Mouse (Mus musculus) forebrain, embryonic 11.5 days (tissue): Measurements from ENCODE around the gene Chmp6. TPM values are rescaled to one million over a fixed set of nuclear protein-coding genes. Genes with fewer than 3 reads are reported as not detected.
A peak's percentile ranks its signal among the peaks of the same experiment; 100 is the strongest.

Experiments
- ATAC-seq: fragments of 200-750 bp; cut with Nextera tagmentation; replicated peaks from 2 replicates; pipeline ENCODE4 v1.8.0; 2017; ENCODE audit warnings: moderate TSS enrichment; ENCODE audit not compliant: low FRiP score
- DNase-seq: peaks from one replicate; pipeline ENCODE4 v3.0.0-alpha.2; 2017; ENCODE audit warnings: low spot score
- H3K27ac ChIP-seq: fragments of 300-500 bp; sonication (generic); 2 replicates; pipeline ENCODE4 v1.5.1; 2014; ENCODE audit warnings: low read depth, low read length
- H3K27me3 ChIP-seq: fragments of 300-500 bp; sonication (generic); 2 replicates; pipeline ENCODE4 v1.6.1; 2014; ENCODE audit warnings: mild to moderate bottlenecking, low read length, mixed read lengths; ENCODE audit not compliant: control insufficient read depth, insufficient read depth
- H3K36me3 ChIP-seq: fragments of 300-500 bp; sonication (generic); 2 replicates; pipeline ENCODE4 v1.6.1; 2014; ENCODE audit warnings: mild to moderate bottlenecking, low read length, moderate library complexity, mixed read lengths; ENCODE audit not compliant: control insufficient read depth, insufficient read depth
- H3K4me1 ChIP-seq: fragments of 300-500 bp; sonication (generic); replicated peaks from 2 replicates; pipeline ENCODE4 v1.6.1; 2014; ENCODE audit warnings: low read length, mixed read lengths; ENCODE audit not compliant: control insufficient read depth, insufficient read depth
- H3K4me2 ChIP-seq: fragments of 300-500 bp; sonication (generic); 2 replicates; pipeline ENCODE4 v1.6.1; 2014; ENCODE audit warnings: low read depth, mild to moderate bottlenecking, low read length, moderate library complexity, mixed read lengths; ENCODE audit not compliant: severe bottlenecking
- H3K4me3 ChIP-seq: fragments of 300-500 bp; sonication (generic); 2 replicates; pipeline ENCODE4 v1.5.1; 2014; ENCODE audit warnings: low read depth, low read length
- H3K9ac ChIP-seq: fragments of 300-500 bp; sonication (generic); 2 replicates; pipeline ENCODE4 v1.6.1; 2014; ENCODE audit warnings: low read length
- H3K9me3 ChIP-seq: fragments of 300-500 bp; sonication (generic); 2 replicates; pipeline ENCODE4 v1.6.1; 2016; ENCODE audit warnings: low read length, mixed read lengths; ENCODE audit not compliant: control insufficient read depth
- WGBS: fragments of 180-500 bp; shearing (Covaris S2); extraction: QIAGEN DNeasy Blood & Tissue Kit; methylation state at CpG from one replicate; pipeline ENCODE4 v1.1.7; 2014; 5-methylcytosine and 5-hydroxymethylcytosine counted together
- polyA plus RNA-seq: library from polyadenylated mRNA; unstranded; fragments of >200 nt; fragmentation: Nextera tagmentation; extraction: Ambion mirVana; gene quantifications from 2 replicates; pipeline ENCODE4 v1.2.1, GENCODE M21; 2014

Chmp6 gene
- polyA plus RNA-seq, 1 experiment from 2014 or later, result 104 TPM

GRCm38 (mm10) chr11:119965053-119965452, 51.8 kb downstream of the Chmp6 start:
- H3K36me3 ChIP-seq, result no peaks in the 10 kb centered on the region
- no peak overlapping the region for H3K4me3 ChIP-seq
- no peak for DNase-seq
- H3K4me2 ChIP-seq, result no peak overlapping the region
- peaks cover 5% of the 10 kb centered on the region for H3K4me1 ChIP-seq
- H3K27ac ChIP-seq, result peak overlapping the region; percentile 31; the same call in 1 of the 2 replicates
- WGBS, result 13% methylated on average over 9 of the region's 9 CpGs
- no peak for ATAC-seq
- no peaks in the 10 kb centered on the region for H3K9me3 ChIP-seq
- H3K27me3 ChIP-seq, result no peaks in the 10 kb centered on the region
- no peak overlapping the region; the same call in 1 of the 2 replicates for H3K9ac ChIP-seq

- Histone ChIP-seq H3K27me3 (no peaks in the 10 kb centered on the region), H3K4me3 (no peak overlapping the region), H3K27ac (no peak overlapping the region), H3K4me2 (no peak overlapping the region), H3K9ac (no peak overlapping the region), H3K9me3 (no peaks in the 10 kb centered on the region), H3K36me3 (no peaks in the 10 kb centered on the region), H3K4me1 (peaks cover 11% of the 10 kb centered on the region)
- no peak for DNase-seq
- WGBS, result 85% methylated on average over 6 of the region's 6 CpGs
- no peak for ATAC-seq
Measured at GRCm38 (mm10) chr11:119966294-119966693, 53.1 kb downstream of the Chmp6 start.

GRCm38 (mm10) chr11:119967401-119967800, 54.2 kb downstream of the Chmp6 start:
- 77% methylated on average over 8 of the region's 8 CpGs for WGBS
- Histone ChIP-seq H3K4me3 (no peak overlapping the region), H3K9me3 (no peaks in the 10 kb centered on the region), H3K36me3 (no peaks in the 10 kb centered on the region), H3K4me2 (no peak overlapping the region), H3K4me1 (peaks cover 12% of the 10 kb centered on the region), H3K27me3 (no peaks in the 10 kb centered on the region), H3K27ac (no peak overlapping the region), H3K9ac (no peak overlapping the region)
- no peak for DNase-seq
- ATAC-seq, result no peak

- peaks cover 12% of the 10 kb centered on the region for H3K4me1 ChIP-seq
- H3K36me3 ChIP-seq, result no peaks in the 10 kb centered on the region
- H3K9ac ChIP-seq, result no peak overlapping the region
- no peak overlapping the region for H3K4me3 ChIP-seq
- 93% methylated on average over 2 of the region's 2 CpGs for WGBS
- no peak overlapping the region for H3K4me2 ChIP-seq
- no peaks in the 10 kb centered on the region for H3K27me3 ChIP-seq
- no peaks in the 10 kb centered on the region for H3K9me3 ChIP-seq
- no peak overlapping the region for H3K27ac ChIP-seq
- no peak for ATAC-seq
- no peak for DNase-seq
Measured at GRCm38 (mm10) chr11:119967892-119968291, 54.7 kb downstream of the Chmp6 start.

Other genes with a start within 250 kb of the Chmp6 start
- 10.4 and 12.1 TPM in 2 replicates for gene Baiap2, start 29.3 kb downstream of the Chmp6 start, polyA plus RNA-seq
- 2.8 and 3.5 TPM in 2 replicates for gene Aatk, start 133.7 kb downstream of the Chmp6 start, polyA plus RNA-seq
- gene Cep131, start 173.4 kb downstream of the Chmp6 start, polyA plus RNA-seq, result 50.1 and 51.9 TPM in 2 replicates
- gene Tepsin, start 185.3 kb downstream of the Chmp6 start, polyA plus RNA-seq, result 22.0 and 24.8 TPM in 2 replicates
- gene Ndufaf8, start 185.5 kb downstream of the Chmp6 start, polyA plus RNA-seq, result 65.2 and 69.9 TPM in 2 replicates
- 58.3 and 68.2 TPM in 2 replicates for gene Slc38a10, start 237.9 kb downstream of the Chmp6 start, polyA plus RNA-seq